Mouse (Mus musculus) embryonic fibroblast, embryonic 13.5 days (primary cell): ENCODE data around the gene Mrgprd.

Source experiments
- CTCF ChIP-seq: IDR thresholded peaks from 2 replicates; pipeline ENCODE4 v1.5.1; 2011; ENCODE audit warnings: mild to moderate bottlenecking, control low read depth, low read length, moderate library complexity, borderline replicate concordance; ENCODE audit not compliant: insufficient read depth
- POLR2A ChIP-seq: IDR thresholded peaks from 2 replicates; pipeline ENCODE4 v1.6.1; 2011; ENCODE audit warnings: low read depth, mild to moderate bottlenecking, control low read depth, low read length, moderate library complexity

- TF ChIP-seq CTCF (no peak), POLR2A (no peak)
Measured at GRCm38 (mm10) chr7:145284293-145284692, 30.3 kb upstream of the Mrgprd start.
